In genomic region chr19:56754456-56754855, GRCm38 (mm10) we compare ENCODE assay signal across 1 mouse cellular context. TPM values are rescaled to one million over a fixed set of nuclear protein-coding genes. Genes with fewer than 3 reads are reported as not detected.
"Had no signal": no experiment of that assay in that cellular context is flagged by ENCODE, and none has a peak within 500 bp of the region (broad histone marks: within the 10 kb centered on the region; RNA-seq: fewer than 3 reads in every experiment).

No protein-coding gene starts in this region.

RNA-seq across cellular contexts. Expression of gene Adrb1, which starts 32.5 kb away (rescaled TPM):
- total RNA-seq: hematopoietic stem cell, adult 5-6 weeks had no signal
